Mouse (Mus musculus): ENCODE measurements around the gene Ankrd24.

Ankrd24 gene

DNA sequence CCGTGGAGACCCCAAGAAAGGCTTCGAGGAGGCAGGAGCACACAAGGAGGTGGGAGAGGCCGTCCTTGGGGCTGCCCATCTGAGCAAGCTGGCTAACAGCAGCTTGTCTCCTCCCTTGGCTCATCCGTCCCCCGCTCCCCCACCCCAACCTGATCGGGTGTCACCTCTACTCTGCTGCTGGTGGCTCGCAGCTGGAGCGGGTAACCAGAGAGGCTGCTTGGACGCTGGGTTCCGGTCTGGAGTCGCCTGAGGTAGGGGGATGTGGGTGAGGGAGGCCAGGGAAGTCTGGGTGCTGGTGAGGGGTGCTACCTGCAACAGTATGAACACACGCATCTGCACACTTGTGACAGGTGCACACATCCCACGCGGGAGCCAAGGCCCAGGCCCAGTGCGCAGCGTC is at the start of gene Ankrd24:
Gene Ankrd24 (plus strand): TSS at position 151 of the 400 bp plus-strand sequence.
- DNase-seq (ENCODE audit: low read depth), result no peak

GRCm38 (mm10) chr10:81579967-81580366 is 48.4 kb upstream of the Ankrd24 start:
- DNase-seq (ENCODE audit: low read depth), result no peak

DNA sequence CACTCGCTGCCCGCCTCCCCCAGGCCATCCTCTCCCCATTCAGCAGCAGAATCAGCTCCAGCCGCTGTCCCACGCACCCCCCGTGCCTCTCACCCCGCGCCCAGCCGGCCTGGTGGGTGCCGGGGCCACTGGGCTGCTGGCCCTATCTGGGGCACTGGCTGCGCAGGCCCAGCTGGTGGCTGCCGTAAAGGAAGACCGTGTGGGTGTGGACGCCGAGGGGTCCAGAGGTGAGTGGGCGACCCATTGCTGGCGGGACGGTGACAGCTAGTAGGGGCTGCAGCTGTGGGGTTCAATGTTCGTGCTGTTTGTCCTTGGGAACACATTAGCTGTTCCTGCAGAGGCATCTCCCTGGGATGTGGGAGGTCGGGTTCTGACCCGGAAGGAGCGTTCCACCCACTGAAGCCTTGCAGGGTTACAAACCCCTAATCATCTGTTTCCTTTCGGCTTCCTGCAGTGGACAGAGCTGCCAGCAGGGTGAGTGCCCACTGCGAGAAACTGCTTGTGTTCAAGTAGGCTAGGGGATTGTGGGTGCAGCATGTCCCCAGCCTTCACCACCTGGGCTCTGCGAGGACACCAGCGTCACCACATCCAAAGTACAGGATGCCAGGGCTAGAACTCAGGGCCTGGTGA is 47.8 kb upstream of the Ankrd24 start:
- DNase-seq (ENCODE audit: low read depth), result peak; percentile 42

- no peak for DNase-seq (ENCODE audit: low read depth)
Measured at GRCm38 (mm10) chr10:81583347-81583746, 45.0 kb upstream of the Ankrd24 start.

DNA sequence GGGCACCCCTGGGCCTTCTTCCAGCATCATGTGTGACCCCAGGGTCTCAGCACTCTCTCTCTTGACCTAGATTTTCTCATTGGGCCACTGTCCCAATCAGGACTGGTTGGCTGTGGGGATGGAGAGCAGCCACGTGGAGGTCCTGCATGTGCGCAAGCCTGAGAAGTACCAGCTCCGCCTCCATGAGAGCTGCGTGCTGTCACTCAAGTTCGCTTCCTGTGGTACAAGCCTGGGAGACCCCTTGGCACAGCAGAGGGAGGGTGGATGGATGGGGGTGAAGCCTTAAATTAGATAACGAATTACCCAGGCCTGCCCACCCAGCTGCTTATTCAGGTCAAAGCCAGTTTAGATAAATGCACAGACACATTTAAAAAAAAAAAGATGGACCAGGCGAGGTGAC is 39.6 kb upstream of the Ankrd24 start:
- no peak for DNase-seq (ENCODE audit: low read depth)

GRCm38 (mm10) chr10:81591846-81592245 is 36.5 kb upstream of the Ankrd24 start:
- no peak for DNase-seq (ENCODE audit: low read depth)

DNA sequence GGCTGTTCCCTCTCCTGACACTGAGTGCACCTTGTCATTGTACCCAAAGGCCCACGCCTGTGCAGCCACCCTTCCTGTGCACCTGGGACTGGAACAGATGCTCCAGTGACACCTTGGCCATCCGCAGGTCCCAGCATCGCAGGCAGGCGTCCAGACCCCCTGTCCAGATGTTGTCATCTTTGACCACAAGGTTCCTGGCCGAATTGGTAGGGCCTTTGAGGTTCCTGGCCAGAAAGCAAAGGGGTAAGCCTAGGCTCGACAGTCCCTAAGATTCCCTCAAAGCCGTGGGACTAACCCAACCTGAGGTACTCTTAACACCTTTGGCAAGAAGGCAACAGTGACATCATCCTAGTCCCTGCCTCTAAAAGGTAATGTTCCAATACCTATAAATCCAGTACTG is 35.7 kb upstream of the Ankrd24 start:
- DNase-seq (ENCODE audit: low read depth), result no peak

DNA sequence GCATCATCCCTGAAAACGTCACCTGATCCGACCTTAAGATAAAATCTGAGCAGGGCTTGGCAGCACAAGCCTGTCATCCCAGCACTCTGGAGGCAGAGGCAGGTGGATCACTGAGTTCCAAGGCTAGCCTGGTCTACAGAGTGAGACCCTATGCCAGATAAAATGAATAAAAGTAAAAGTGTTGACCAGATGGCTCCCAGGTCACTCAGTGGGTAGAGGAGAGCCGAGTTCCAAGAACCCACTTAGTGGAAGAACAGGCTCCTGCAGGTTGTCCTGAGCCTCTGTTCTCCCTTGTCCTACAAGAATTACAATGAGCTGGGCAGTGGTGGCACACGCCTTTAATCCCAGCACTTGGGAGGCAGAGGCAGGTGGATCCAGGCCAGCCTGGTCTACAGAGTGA is 35.1 kb upstream of the Ankrd24 start:
- DNase-seq (ENCODE audit: low read depth), result no peak

GRCm38 (mm10) chr10:81593935-81594334 is 34.4 kb upstream of the Ankrd24 start:
- DNase-seq (ENCODE audit: low read depth), result no peak

DNA sequence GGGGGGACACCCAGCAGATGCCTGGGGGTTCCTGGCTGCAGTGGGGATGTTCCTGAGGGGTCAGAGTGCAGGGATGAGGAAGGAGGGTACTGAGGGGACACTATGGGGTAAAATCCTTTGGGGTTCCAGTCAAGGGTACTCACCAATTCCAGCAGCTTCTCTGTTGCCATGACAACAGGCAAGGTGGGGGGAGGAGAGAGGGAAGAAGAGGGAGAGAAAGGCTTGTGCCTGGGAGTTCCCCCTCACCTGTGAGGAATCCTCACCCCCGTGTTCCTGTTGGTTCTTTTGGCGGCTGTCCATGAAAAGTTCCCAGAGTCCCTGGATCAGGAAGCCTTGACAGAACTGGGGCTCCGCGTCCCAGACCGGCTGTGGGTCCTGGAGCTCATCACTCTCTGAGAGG is 32.7 kb upstream of the Ankrd24 start:
- no peak for DNase-seq (ENCODE audit: low read depth)

DNA sequence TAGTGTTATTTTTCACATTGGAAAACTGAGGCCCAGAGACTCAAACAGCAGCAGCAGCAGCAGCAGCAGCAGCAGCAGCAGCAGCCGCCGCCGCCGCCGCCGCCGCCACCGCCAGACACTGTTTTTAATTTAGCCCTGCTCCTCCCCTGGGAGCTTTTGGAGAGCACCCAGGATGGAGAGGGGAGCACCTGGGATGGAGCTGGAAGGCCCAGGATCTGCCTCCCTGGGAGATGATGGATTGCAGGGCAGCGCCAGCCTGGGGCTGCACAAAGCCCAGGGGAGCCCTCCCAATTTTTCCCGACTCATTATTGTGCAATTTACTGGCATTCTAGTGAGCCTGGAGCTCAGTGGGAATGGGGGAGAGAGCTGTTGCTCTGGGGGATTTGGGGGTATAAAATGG is 31.7 kb upstream of the Ankrd24 start:
- DNase-seq (ENCODE audit: low read depth), result no peak

- no peak for DNase-seq (ENCODE audit: low read depth)
Measured at GRCm38 (mm10) chr10:81597137-81597950, 31.0 kb upstream of the Ankrd24 start.

- DNase-seq (ENCODE audit: low read depth), result no peak
Measured at GRCm38 (mm10) chr10:81598342-81598741, 30.0 kb upstream of the Ankrd24 start.

GRCm38 (mm10) chr10:81598871-81599270 is 29.5 kb upstream of the Ankrd24 start:
- DNase-seq (ENCODE audit: low read depth), result no peak

- no peak for DNase-seq (ENCODE audit: low read depth)
Measured at GRCm38 (mm10) chr10:81599630-81600029, 28.7 kb upstream of the Ankrd24 start.

- no peak for DNase-seq (ENCODE audit: low read depth)
Measured at GRCm38 (mm10) chr10:81600096-81600495, 28.2 kb upstream of the Ankrd24 start.

DNA sequence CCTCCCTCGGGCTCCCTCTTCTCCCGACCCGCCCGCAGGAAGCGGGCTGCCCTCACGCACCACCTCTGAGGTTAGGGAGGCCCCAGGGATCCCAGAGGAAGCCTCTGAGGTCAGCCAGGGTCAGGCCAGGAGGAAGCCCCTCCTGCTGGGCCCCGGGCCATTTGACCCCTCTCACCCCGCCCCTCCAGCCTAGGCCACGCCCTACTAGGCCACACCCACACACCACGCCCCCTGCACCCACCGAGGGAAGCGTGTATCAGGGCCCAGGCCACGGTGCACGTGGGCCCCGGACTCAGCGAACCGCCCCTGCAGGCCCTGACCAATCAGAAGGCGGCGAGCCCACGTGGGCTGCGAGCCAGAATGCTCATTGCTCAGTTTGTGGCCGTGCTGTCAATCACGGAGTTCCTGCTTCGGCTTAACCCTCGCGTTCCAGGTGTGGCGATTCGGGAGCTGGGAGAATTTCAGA is 27.6 kb upstream of the Ankrd24 start, which contains the start of gene Tle6:
Gene Tle6 (minus strand): TSS at position 336 of the 466 bp plus-strand sequence.
- DNase-seq (ENCODE audit: low read depth), result peak; percentile 88

GRCm38 (mm10) chr10:81601396-81601905 is 26.9 kb upstream of the Ankrd24 start:
- DNase-seq (ENCODE audit: low read depth), result no peak

GRCm38 (mm10) chr10:81602741-81603151 is 25.6 kb upstream of the Ankrd24 start:
- peak; percentile 86 for DNase-seq (ENCODE audit: low read depth)

DNA sequence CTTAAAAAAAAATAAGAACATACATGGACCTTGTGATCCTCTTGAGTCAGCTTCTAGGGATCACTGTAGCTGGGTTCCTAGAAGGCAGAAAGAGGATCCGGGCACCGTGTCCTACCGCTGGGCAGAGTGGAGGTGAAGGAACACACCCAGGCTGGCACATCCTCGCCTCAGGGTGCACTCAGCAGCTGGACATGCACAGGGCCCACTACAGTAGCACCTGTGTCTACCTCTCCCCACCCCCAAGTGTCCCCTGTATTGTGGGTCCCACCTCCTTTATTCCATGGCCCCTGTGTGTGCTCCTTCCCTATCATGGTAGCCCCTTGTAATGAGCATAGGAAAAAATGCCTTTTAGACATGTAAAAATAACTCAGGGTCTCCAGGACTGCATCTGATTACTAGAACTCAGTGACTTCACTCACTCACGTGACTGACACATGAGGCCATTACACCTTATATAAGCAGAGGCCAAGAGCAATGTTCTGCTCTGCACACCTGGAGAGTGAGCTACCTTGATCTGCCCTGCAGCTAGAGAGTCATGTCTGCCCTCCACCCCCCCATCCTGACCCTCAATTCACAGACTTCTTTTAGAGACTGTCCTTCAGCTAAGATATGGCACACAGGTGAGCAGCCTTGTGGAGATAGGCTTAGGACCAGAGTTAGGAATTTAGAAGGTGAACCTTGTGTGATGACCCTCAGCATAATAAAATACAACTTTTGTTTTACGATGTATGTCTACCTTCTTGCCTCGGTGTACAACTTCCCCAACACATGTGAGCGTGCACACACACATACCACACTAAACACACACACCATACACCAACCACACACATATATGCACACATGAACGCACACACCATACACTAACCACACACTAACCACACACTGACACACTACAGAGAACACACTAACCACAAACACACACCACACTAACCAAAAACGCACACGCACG is 24.0 kb upstream of the Ankrd24 start:
- peak; percentile 30 for DNase-seq (ENCODE audit: low read depth)

DNA sequence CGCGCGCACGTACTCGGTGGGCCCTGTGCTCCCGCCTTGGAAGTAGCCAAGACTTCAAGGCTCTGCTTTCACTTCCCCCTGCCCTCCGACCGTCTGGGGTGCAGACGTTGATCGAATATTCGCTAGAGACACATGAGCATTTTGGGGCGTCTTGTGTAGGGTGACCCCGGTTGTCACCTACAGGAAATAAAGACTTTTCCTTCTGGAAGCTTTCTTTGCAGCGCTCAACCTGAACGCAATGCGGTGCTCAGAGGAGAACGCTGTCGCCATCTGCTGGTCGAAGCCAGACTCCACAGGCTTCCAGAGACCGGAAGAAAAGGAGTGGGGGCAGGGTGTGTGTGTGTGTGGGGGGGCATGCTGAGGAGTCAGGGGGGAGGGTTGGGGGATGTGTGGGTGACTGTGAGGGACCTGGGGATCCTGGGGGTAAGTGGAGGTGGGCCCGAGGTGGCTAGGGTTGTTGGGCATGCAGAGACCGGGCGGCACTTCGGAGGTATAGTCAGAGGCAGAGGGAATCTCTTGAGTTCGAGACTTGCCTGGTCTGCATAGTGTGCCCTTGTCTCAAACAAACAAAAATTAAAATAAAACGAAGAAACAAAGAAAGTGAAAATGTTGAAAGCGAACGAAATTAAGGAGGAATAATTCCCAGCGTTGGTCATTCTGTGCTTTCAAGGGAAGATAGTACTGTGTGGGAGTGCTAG is 23.2 kb upstream of the Ankrd24 start:
- DNase-seq (ENCODE audit: low read depth), result peak; percentile 93

DNA sequence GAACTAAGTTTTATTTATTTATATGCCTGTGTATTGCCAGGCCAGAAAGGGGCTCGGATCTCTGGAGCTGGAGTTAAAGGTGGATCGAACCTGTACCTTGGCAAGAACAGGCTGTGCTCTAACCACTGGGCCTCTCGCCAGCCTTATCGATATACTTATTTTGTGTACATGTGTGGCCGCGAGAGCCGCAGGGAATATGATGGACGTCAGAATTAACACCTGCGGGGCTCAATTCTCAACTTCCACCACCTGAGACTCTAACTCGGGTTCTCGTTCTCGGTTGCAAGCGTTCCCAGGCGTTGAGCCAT is 22.7 kb upstream of the Ankrd24 start:
- no peak for DNase-seq (ENCODE audit: low read depth)
